Mouse (Mus musculus) cerebellum, adult 2 months (tissue): ENCODE results near the gene Col4a2.

Experiments used
- CTCF ChIP-seq: fragments of 200-500 bp; IDR thresholded peaks from 2 replicates; pipeline ENCODE4 v1.5.1; 2011; ENCODE audit warnings: low read depth, mild to moderate bottlenecking, control low read depth, low read length, moderate library complexity, borderline replicate concordance; ENCODE audit not compliant: insufficient read depth
- POLR2A ChIP-seq: fragments of 200-500 bp; IDR thresholded peaks from 2 replicates; pipeline ENCODE4 v1.6.1; 2011; ENCODE audit warnings: low read length, control low read depth, borderline replicate concordance; ENCODE audit not compliant: insufficient read depth

GRCm38 (mm10) chr8:11355900-11356299 is 43.3 kb downstream of the Col4a2 start:
- TF ChIP-seq POLR2A, result no peak
- no peak for TF ChIP-seq CTCF
